Mouse (Mus musculus): ENCODE data around the gene Ess2. TPM values are rescaled to one million over a fixed set of nuclear protein-coding genes. Genes with fewer than 3 reads are reported as not detected.

Ess2 gene
- polyA plus RNA-seq, 1 experiment from 2014 or later: 29.8 TPM

- no peak overlapping the region for H3K27ac ChIP-seq (ENCODE audit: low read depth, low read length)
- peak overlapping the region; percentile 22; the same call in 1 of the 2 replicates for H3K4me2 ChIP-seq
Measured at GRCm38 (mm10) chr16:17938821-17939220, 27.7 kb upstream of the Ess2 start.

GRCm38 (mm10) chr16:17938187-17938586 is 27.0 kb upstream of the Ess2 start:
- Histone ChIP-seq H3K36me3 (ENCODE audit: control insufficient read depth, insufficient read depth, low read length) (no peaks in the 10 kb centered on the region), H3K4me3 (ENCODE audit: low read depth, low read length) (no peak overlapping the region), H3K9ac (ENCODE audit: low read depth, low read length) (no peak overlapping the region), H3K4me1 (ENCODE audit: control insufficient read depth, insufficient read depth, low read length) (peaks cover 7% of the 10 kb centered on the region), H3K4me2 (no peak overlapping the region), H3K9me3 (replicated peaks; ENCODE audit: control insufficient read depth, low read length) (no peaks in the 10 kb centered on the region), H3K27ac (ENCODE audit: low read depth, low read length) (no peak overlapping the region), H3K27me3 (ENCODE audit: control insufficient read depth, insufficient read depth, low read length) (peaks cover 15% of the 10 kb centered on the region)
- no peak for ATAC-seq (replicated peaks; ENCODE audit: insufficient number of reproducible peaks, low FRiP score, low TSS enrichment)
- 53% methylated on average over 7 of the region's 7 CpGs for WGBS (ENCODE audit: insufficient replicate concordance)

More at GRCm38 (mm10) chr16:17938821-17939220, 27.7 kb upstream of the Ess2 start:
- peaks cover 15% of the 10 kb centered on the region for H3K27me3 ChIP-seq (ENCODE audit: control insufficient read depth, insufficient read depth, low read length)
- no peak overlapping the region for H3K4me3 ChIP-seq (ENCODE audit: low read depth, low read length)
- H3K36me3 ChIP-seq (ENCODE audit: control insufficient read depth, insufficient read depth, low read length): no peaks in the 10 kb centered on the region
- no peak overlapping the region for H3K9ac ChIP-seq (ENCODE audit: low read depth, low read length)
- peak; percentile 63; the same call in 1 of the 2 replicates for ATAC-seq (replicated peaks; ENCODE audit: insufficient number of reproducible peaks, low FRiP score, low TSS enrichment)
- H3K9me3 ChIP-seq (replicated peaks; ENCODE audit: control insufficient read depth, low read length): no peaks in the 10 kb centered on the region
- peaks cover 7% of the 10 kb centered on the region for H3K4me1 ChIP-seq (ENCODE audit: control insufficient read depth, insufficient read depth, low read length)
- 9% methylated on average over 7 of the region's 7 CpGs for WGBS (ENCODE audit: insufficient replicate concordance)

- H3K9me3 ChIP-seq (replicated peaks; ENCODE audit: control insufficient read depth, low read length): no peaks in the 10 kb centered on the region
- ATAC-seq (replicated peaks; ENCODE audit: insufficient number of reproducible peaks, low FRiP score, low TSS enrichment): no peak
- H3K27me3 ChIP-seq (ENCODE audit: control insufficient read depth, insufficient read depth, low read length): peaks cover 15% of the 10 kb centered on the region
- no peak overlapping the region for H3K9ac ChIP-seq (ENCODE audit: low read depth, low read length)
- no peak overlapping the region for H3K4me3 ChIP-seq (ENCODE audit: low read depth, low read length)
- H3K4me1 ChIP-seq (ENCODE audit: control insufficient read depth, insufficient read depth, low read length): peaks cover 7% of the 10 kb centered on the region
- WGBS (ENCODE audit: insufficient replicate concordance): 76% methylated on average over 10 of the region's 10 CpGs
- no peak overlapping the region for H3K4me2 ChIP-seq
- no peak overlapping the region for H3K27ac ChIP-seq (ENCODE audit: low read depth, low read length)
- H3K36me3 ChIP-seq (ENCODE audit: control insufficient read depth, insufficient read depth, low read length): no peaks in the 10 kb centered on the region
Measured at GRCm38 (mm10) chr16:17936776-17937175, 25.6 kb upstream of the Ess2 start.

GRCm38 (mm10) chr16:17934445-17934910 is 23.3 kb upstream of the Ess2 start:
- no peak overlapping the region for H3K27ac ChIP-seq (ENCODE audit: low read depth, low read length)
- WGBS (ENCODE audit: insufficient replicate concordance): 58% methylated on average over 3 of the region's 3 CpGs
- no peak for ATAC-seq (replicated peaks; ENCODE audit: insufficient number of reproducible peaks, low FRiP score, low TSS enrichment)

GRCm38 (mm10) chr16:17933594-17934444 is 22.7 kb upstream of the Ess2 start:
- Histone ChIP-seq H3K9me3 (replicated peaks; ENCODE audit: control insufficient read depth, low read length) (no peaks in the 10 kb centered on the region), H3K4me2 (no peak overlapping the region), H3K4me1 (ENCODE audit: control insufficient read depth, insufficient read depth, low read length) (peaks cover 7% of the 10 kb centered on the region), H3K27ac (ENCODE audit: low read depth, low read length) (no peak overlapping the region), H3K27me3 (ENCODE audit: control insufficient read depth, insufficient read depth, low read length) (peaks cover 15% of the 10 kb centered on the region), H3K9ac (ENCODE audit: low read depth, low read length) (no peak overlapping the region), H3K4me3 (ENCODE audit: low read depth, low read length) (no peak overlapping the region), H3K36me3 (ENCODE audit: control insufficient read depth, insufficient read depth, low read length) (no peaks in the 10 kb centered on the region)
- no peak for ATAC-seq (replicated peaks; ENCODE audit: insufficient number of reproducible peaks, low FRiP score, low TSS enrichment)
- WGBS (ENCODE audit: insufficient replicate concordance): 51% methylated on average over 9 of the region's 9 CpGs

More at GRCm38 (mm10) chr16:17934445-17934910, 23.3 kb upstream of the Ess2 start:
- H3K4me1 ChIP-seq (ENCODE audit: control insufficient read depth, insufficient read depth, low read length): peaks cover 7% of the 10 kb centered on the region
- no peaks in the 10 kb centered on the region for H3K9me3 ChIP-seq (replicated peaks; ENCODE audit: control insufficient read depth, low read length)
- no peak overlapping the region for H3K4me2 ChIP-seq
- H3K9ac ChIP-seq (ENCODE audit: low read depth, low read length): no peak overlapping the region
- H3K36me3 ChIP-seq (ENCODE audit: control insufficient read depth, insufficient read depth, low read length): no peaks in the 10 kb centered on the region
- H3K4me3 ChIP-seq (ENCODE audit: low read depth, low read length): no peak overlapping the region
- peaks cover 15% of the 10 kb centered on the region for H3K27me3 ChIP-seq (ENCODE audit: control insufficient read depth, insufficient read depth, low read length)

- Histone ChIP-seq H3K27me3 (ENCODE audit: control insufficient read depth, insufficient read depth, low read length) (peaks cover 7% of the 10 kb centered on the region), H3K4me3 (ENCODE audit: low read depth, low read length) (no peak overlapping the region), H3K9me3 (replicated peaks; ENCODE audit: control insufficient read depth, low read length) (no peaks in the 10 kb centered on the region), H3K36me3 (ENCODE audit: control insufficient read depth, insufficient read depth, low read length) (no peaks in the 10 kb centered on the region), H3K4me2 (no peak overlapping the region), H3K27ac (ENCODE audit: low read depth, low read length) (no peak overlapping the region), H3K9ac (ENCODE audit: low read depth, low read length) (no peak overlapping the region), H3K4me1 (ENCODE audit: control insufficient read depth, insufficient read depth, low read length) (peaks cover 3% of the 10 kb centered on the region)
- no peak for ATAC-seq (replicated peaks; ENCODE audit: insufficient number of reproducible peaks, low FRiP score, low TSS enrichment)
- 70% methylated on average over 5 of the region's 5 CpGs for WGBS (ENCODE audit: insufficient replicate concordance)
Measured at GRCm38 (mm10) chr16:17931906-17932460, 20.8 kb upstream of the Ess2 start.

- 85% methylated on average over 2 of the region's 2 CpGs for WGBS (ENCODE audit: insufficient replicate concordance)
- H3K9ac ChIP-seq (ENCODE audit: low read depth, low read length): no peak overlapping the region
Measured at GRCm38 (mm10) chr16:17929631-17930030, 18.5 kb upstream of the Ess2 start.

GRCm38 (mm10) chr16:17929211-17929610 is 18.1 kb upstream of the Ess2 start:
- Histone ChIP-seq H3K4me3 (ENCODE audit: low read depth, low read length) (no peak overlapping the region), H3K9me3 (replicated peaks; ENCODE audit: control insufficient read depth, low read length) (no peaks in the 10 kb centered on the region), H3K27me3 (ENCODE audit: control insufficient read depth, insufficient read depth, low read length) (no peaks in the 10 kb centered on the region), H3K4me1 (ENCODE audit: control insufficient read depth, insufficient read depth, low read length) (peaks cover 6% of the 10 kb centered on the region), H3K4me2 (no peak overlapping the region), H3K9ac (ENCODE audit: low read depth, low read length) (no peak overlapping the region), H3K27ac (ENCODE audit: low read depth, low read length) (0 out of 2 replicates have a peak overlapping the region, but pooled peaks have one; percentile 2), H3K36me3 (ENCODE audit: control insufficient read depth, insufficient read depth, low read length) (peaks cover 2% of the 10 kb centered on the region; the same call in 1 of the 2 replicates)
- ATAC-seq (replicated peaks; ENCODE audit: insufficient number of reproducible peaks, low FRiP score, low TSS enrichment): no peak
- 15% methylated on average over 2 of the region's 2 CpGs for WGBS (ENCODE audit: insufficient replicate concordance)

More at GRCm38 (mm10) chr16:17929631-17930030, 18.5 kb upstream of the Ess2 start:
- H3K9me3 ChIP-seq (replicated peaks; ENCODE audit: control insufficient read depth, low read length): no peaks in the 10 kb centered on the region
- peaks cover 2% of the 10 kb centered on the region; the same call in 1 of the 2 replicates for H3K36me3 ChIP-seq (ENCODE audit: control insufficient read depth, insufficient read depth, low read length)
- H3K27ac ChIP-seq (ENCODE audit: low read depth, low read length): no peak overlapping the region
- no peak overlapping the region for H3K4me3 ChIP-seq (ENCODE audit: low read depth, low read length)
- no peaks in the 10 kb centered on the region for H3K27me3 ChIP-seq (ENCODE audit: control insufficient read depth, insufficient read depth, low read length)
- ATAC-seq (replicated peaks; ENCODE audit: insufficient number of reproducible peaks, low FRiP score, low TSS enrichment): no peak
- H3K4me1 ChIP-seq (ENCODE audit: control insufficient read depth, insufficient read depth, low read length): peaks cover 6% of the 10 kb centered on the region
- no peak overlapping the region for H3K4me2 ChIP-seq
